Mouse (Mus musculus) kidney, adult 2 months (tissue): ENCODE data around the gene Rrp9. TPM values are rescaled to one million over a fixed set of nuclear protein-coding genes. Genes with fewer than 3 reads are reported as not detected.

Source experiments
- DNase-seq: peaks from one replicate; pipeline ENCODE4 v3.0.0; 2021
- H3K27ac ChIP-seq: fragments of 200-500 bp; 2 replicates; pipeline ENCODE4 v1.5.1; 2012; ENCODE audit warnings: low read depth, low read length, control low read depth, inconsistent platforms; ENCODE audit not compliant: insufficient read depth
- H3K27me3 ChIP-seq: fragments of 200-500 bp; replicated peaks from 2 replicates; pipeline ENCODE4 v1.6.1; 2012; ENCODE audit warnings: mild to moderate bottlenecking, moderate library complexity, low read length, inconsistent platforms; ENCODE audit not compliant: control insufficient read depth, insufficient read depth
- H3K36me3 ChIP-seq: fragments of 200-500 bp; 2 replicates; pipeline ENCODE4 v1.6.1; 2012; ENCODE audit warnings: mild to moderate bottlenecking, moderate library complexity, low read length, inconsistent platforms; ENCODE audit not compliant: control insufficient read depth, insufficient read depth
- H3K4me1 ChIP-seq: fragments of 200-500 bp; 2 replicates; pipeline ENCODE4 v1.6.1; 2011; ENCODE audit warnings: low read length; ENCODE audit not compliant: control insufficient read depth, insufficient read depth
- H3K4me3 ChIP-seq: fragments of 200-500 bp; 2 replicates; pipeline ENCODE4 v1.5.1; 2011; ENCODE audit warnings: mild to moderate bottlenecking, low read depth, low read length, control low read depth; ENCODE audit not compliant: insufficient read depth
- CTCF ChIP-seq: fragments of 200-500 bp; conservative IDR thresholded peaks from 2 replicates; pipeline ENCODE4 v1.5.1; 2011; ENCODE audit warnings: low read depth, mild to moderate bottlenecking, control low read depth, low read length, moderate library complexity, mixed read lengths; ENCODE audit not compliant: insufficient read depth, insufficient read length
- POLR2A ChIP-seq: fragments of 200-500 bp; IDR thresholded peaks from one replicate; pipeline ENCODE4 v1.6.1; 2011; ENCODE audit warnings: low read depth, low read length, control low read depth
- WGBS: fragments of 180-500 bp; shearing (Covaris S2); methylation state at CpG from one replicate; pipeline ENCODE4 v1.1.7; 2018; 5-methylcytosine and 5-hydroxymethylcytosine counted together
- polyA plus RNA-seq: library from polyadenylated mRNA; depleted of rRNA; stranded (reverse); fragments of >200 nt; gene quantifications from 2 replicates; pipeline ENCODE4 v1.2.3, GENCODE M21; 2012; rRNA removed

Rrp9 gene
- 17.5 and 20.7 TPM in 2 replicates for polyA plus RNA-seq

GRCm38 (mm10) chr9:106475663-106476001 lies at the start of gene Rrp9:
Gene Rrp9 (plus strand): TSS chr9:106475963.
- 64% methylated on average over 10 of the region's 10 CpGs for WGBS
- H3K4me1 ChIP-seq = peaks cover 18% of the 10 kb centered on the region
- no peak for DNase-seq
- H3K27ac ChIP-seq = peak within 1 kb of the TSS; percentile 81
- peak within 1 kb of the TSS; percentile 40 for H3K4me3 ChIP-seq
- TF ChIP-seq POLR2A = no peak
- no peak for TF ChIP-seq CTCF
- H3K36me3 ChIP-seq = no peaks in the 10 kb centered on the region
- H3K27me3 ChIP-seq = no peaks in the 10 kb centered on the region

GRCm38 (mm10) chr9:106428719-106429220 lies 47.0 kb upstream of the Rrp9 start:
- peaks cover 1% of the 10 kb centered on the region; the same call in 1 of the 2 replicates for H3K36me3 ChIP-seq
- 3% methylated on average over 11 of the region's 11 CpGs for WGBS
- H3K4me3 ChIP-seq = peak overlapping the region; percentile 81
- TF ChIP-seq POLR2A (no peak), CTCF (no peak)
- H3K27me3 ChIP-seq = no peaks in the 10 kb centered on the region
- no peak for DNase-seq
- H3K27ac ChIP-seq = peak overlapping the region; percentile 96
- 0 out of 2 replicates have a peak, but pooled peaks cover 4% of the 10 kb centered on the region for H3K4me1 ChIP-seq

GRCm38 (mm10) chr9:106429221-106430014 lies 46.3 kb upstream of the Rrp9 start, which contains the start of gene Rpl29:
Gene Rpl29 (plus strand): TSS chr9:106429454.
- peaks cover 1% of the 10 kb centered on the region; the same call in 1 of the 2 replicates for H3K36me3 ChIP-seq
- H3K27ac ChIP-seq = peak within 1 kb of the TSS; percentile 96
- no peaks in the 10 kb centered on the region for H3K27me3 ChIP-seq
- H3K4me1 ChIP-seq = 0 out of 2 replicates have a peak, but pooled peaks cover 4% of the 10 kb centered on the region
- 0% methylated on average over 55 of the region's 55 CpGs for WGBS
- no peak for TF ChIP-seq POLR2A
- no peak for TF ChIP-seq CTCF
- H3K4me3 ChIP-seq = peak within 1 kb of the TSS; percentile 81
- peak; percentile 98 for DNase-seq

- peaks cover 1% of the 10 kb centered on the region; the same call in 1 of the 2 replicates for H3K36me3 ChIP-seq
- no peak for DNase-seq
- under 1% methylated on average over 4 of the region's 4 CpGs for WGBS
- H3K4me3 ChIP-seq = peak overlapping the region; percentile 80
- H3K4me1 ChIP-seq = 0 out of 2 replicates have a peak, but pooled peaks cover 4% of the 10 kb centered on the region
- no peak for TF ChIP-seq CTCF
- TF ChIP-seq POLR2A = no peak
- H3K27ac ChIP-seq = peak overlapping the region; percentile 85
- no peaks in the 10 kb centered on the region for H3K27me3 ChIP-seq
These were observed 45.8 kb upstream of the Rrp9 start for GRCm38 (mm10) chr9:106430015-106430264.

- Histone ChIP-seq H3K4me1 (peaks cover 11% of the 10 kb centered on the region; the same call in 1 of the 2 replicates), H3K27me3 (no peaks in the 10 kb centered on the region), H3K4me3 (no peak overlapping the region), H3K36me3 (peaks cover 1% of the 10 kb centered on the region; the same call in 1 of the 2 replicates), H3K27ac (no peak overlapping the region)
- TF ChIP-seq POLR2A = no peak
- TF ChIP-seq CTCF = no peak
- 63% methylated on average over 7 of the region's 7 CpGs for WGBS
- DNase-seq = no peak
These were observed 42.4 kb upstream of the Rrp9 start for GRCm38 (mm10) chr9:106433389-106433788.

GRCm38 (mm10) chr9:106436566-106436965 lies 39.2 kb upstream of the Rrp9 start:
- H3K4me1 ChIP-seq = peaks cover 13% of the 10 kb centered on the region; the same call in 1 of the 2 replicates
- no peak overlapping the region for H3K27ac ChIP-seq
- TF ChIP-seq CTCF (no peak), POLR2A (no peak)
- H3K27me3 ChIP-seq = no peaks in the 10 kb centered on the region
- WGBS = 84% methylated on average over 9 of the region's 9 CpGs
- H3K36me3 ChIP-seq = peaks cover 1% of the 10 kb centered on the region; the same call in 1 of the 2 replicates
- DNase-seq = no peak
- H3K4me3 ChIP-seq = peak overlapping the region; percentile 20; the same call in 1 of the 2 replicates

- DNase-seq = no peak
- Histone ChIP-seq H3K27ac (no peak overlapping the region), H3K4me1 (peaks cover 18% of the 10 kb centered on the region; the same call in 1 of the 2 replicates), H3K27me3 (no peaks in the 10 kb centered on the region), H3K36me3 (no peaks in the 10 kb centered on the region), H3K4me3 (no peak overlapping the region)
- 84% methylated on average over 5 of the region's 5 CpGs for WGBS
- 0 out of 2 replicates have a peak, but pooled peaks have one; percentile 22 for TF ChIP-seq CTCF
- no peak for TF ChIP-seq POLR2A
These were observed 33.1 kb upstream of the Rrp9 start for GRCm38 (mm10) chr9:106442680-106443079.
